Mouse (Mus musculus) hindbrain, embryonic 11.5 days (tissue): ENCODE results near the gene Bcr. TPM values are rescaled to one million over a fixed set of nuclear protein-coding genes. Genes with fewer than 3 reads are reported as not detected.
"Not testable (repeated sequence)": the region's sequence is repeated elsewhere in the genome, so short reads cannot be mapped to it uniquely, and the experiment has no call there.

Source experiments
- ATAC-seq: fragments of 200-750 bp; cut with Nextera tagmentation; 2 replicates; pipeline ENCODE4 v1.8.0; 2017; ENCODE audit warnings: mild to moderate bottlenecking, moderate TSS enrichment, moderate library complexity; ENCODE audit not compliant: low FRiP score
- DNase-seq: peaks from one replicate; pipeline ENCODE4 v3.0.0-alpha.2; 2015; ENCODE audit warnings: low spot score
- H3K27ac ChIP-seq: fragments of 300-500 bp; sonication (generic); 2 replicates; pipeline ENCODE4 v1.5.1; 2014; ENCODE audit warnings: mild to moderate bottlenecking, low read depth, low read length
- H3K27me3 ChIP-seq: fragments of 300-500 bp; sonication (generic); 2 replicates; pipeline ENCODE4 v1.6.1; 2014; ENCODE audit warnings: mild to moderate bottlenecking, low read length, moderate library complexity, mixed read lengths; ENCODE audit not compliant: control insufficient read depth, insufficient read depth
- H3K36me3 ChIP-seq: fragments of 300-500 bp; sonication (generic); 2 replicates; pipeline ENCODE4 v1.6.1; 2014; ENCODE audit warnings: mild to moderate bottlenecking, low read length, moderate library complexity, mixed read lengths; ENCODE audit not compliant: control insufficient read depth, insufficient read depth
- H3K4me1 ChIP-seq: fragments of 300-500 bp; sonication (generic); replicated peaks from 2 replicates; pipeline ENCODE4 v1.6.1; 2014; ENCODE audit warnings: low read length, mixed read lengths; ENCODE audit not compliant: control insufficient read depth, insufficient read depth
- H3K4me2 ChIP-seq: fragments of 300-500 bp; sonication (generic); replicated peaks from 2 replicates; pipeline ENCODE4 v1.6.1; 2014; ENCODE audit warnings: mild to moderate bottlenecking, low read depth, low read length
- H3K4me3 ChIP-seq: fragments of 300-500 bp; sonication (generic); 2 replicates; pipeline ENCODE4 v1.5.1; 2014; ENCODE audit warnings: low read depth, low read length
- H3K9ac ChIP-seq: fragments of 300-500 bp; sonication (generic); 2 replicates; pipeline ENCODE4 v1.6.1; 2014; ENCODE audit warnings: low read depth, low read length
- H3K9me3 ChIP-seq: fragments of 300-500 bp; sonication (generic); 2 replicates; pipeline ENCODE4 v1.6.1; 2016; ENCODE audit warnings: low read length; ENCODE audit not compliant: control insufficient read depth
- WGBS: fragments of 180-500 bp; shearing (Covaris S2); extraction: QIAGEN DNeasy Blood & Tissue Kit; methylation state at CpG from one replicate; pipeline ENCODE4 v1.1.7; 2014; 5-methylcytosine and 5-hydroxymethylcytosine counted together
- polyA plus RNA-seq: library from polyadenylated mRNA; unstranded; fragments of >200 nt; fragmentation: Nextera tagmentation; extraction: Ambion mirVana; gene quantifications from 2 replicates; pipeline ENCODE4 v1.2.1, GENCODE M21; 2014

Bcr gene
- polyA plus RNA-seq, 1 experiment from 2014 or later = 15.2 TPM

DNA sequence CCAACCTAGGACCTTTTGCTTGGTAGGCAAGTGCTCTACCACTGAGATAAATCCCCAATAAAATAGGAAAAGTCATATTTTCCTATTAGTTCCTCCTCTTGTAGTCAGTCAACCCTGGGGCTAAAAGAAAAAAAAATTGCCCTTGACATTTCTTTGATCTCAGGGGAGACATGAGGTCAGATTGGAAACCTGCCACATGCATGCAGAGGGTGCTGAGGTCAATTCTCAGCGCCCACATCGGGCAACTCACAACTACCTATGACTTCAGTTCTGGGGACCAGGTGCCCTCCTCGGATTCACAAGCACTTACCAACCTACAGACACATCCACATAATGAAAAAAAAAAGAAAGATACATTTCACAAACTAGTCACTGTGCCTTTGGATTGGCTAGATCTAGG, 30.2 kb upstream of the Bcr start:
- WGBS = 87% methylated on average over 3 of the region's 3 CpGs
- H3K9me3 ChIP-seq = no peaks in the 10 kb centered on the region
- no peaks in the 10 kb centered on the region for H3K36me3 ChIP-seq
- H3K4me2 ChIP-seq = no peak overlapping the region
- H3K4me3 ChIP-seq = no peak overlapping the region
- no peak for DNase-seq
- H3K4me1 ChIP-seq = no peaks in the 10 kb centered on the region
- no peak for ATAC-seq
- H3K9ac ChIP-seq = no peak overlapping the region
- H3K27ac ChIP-seq = no peak overlapping the region
- H3K27me3 ChIP-seq = no peaks in the 10 kb centered on the region

DNA sequence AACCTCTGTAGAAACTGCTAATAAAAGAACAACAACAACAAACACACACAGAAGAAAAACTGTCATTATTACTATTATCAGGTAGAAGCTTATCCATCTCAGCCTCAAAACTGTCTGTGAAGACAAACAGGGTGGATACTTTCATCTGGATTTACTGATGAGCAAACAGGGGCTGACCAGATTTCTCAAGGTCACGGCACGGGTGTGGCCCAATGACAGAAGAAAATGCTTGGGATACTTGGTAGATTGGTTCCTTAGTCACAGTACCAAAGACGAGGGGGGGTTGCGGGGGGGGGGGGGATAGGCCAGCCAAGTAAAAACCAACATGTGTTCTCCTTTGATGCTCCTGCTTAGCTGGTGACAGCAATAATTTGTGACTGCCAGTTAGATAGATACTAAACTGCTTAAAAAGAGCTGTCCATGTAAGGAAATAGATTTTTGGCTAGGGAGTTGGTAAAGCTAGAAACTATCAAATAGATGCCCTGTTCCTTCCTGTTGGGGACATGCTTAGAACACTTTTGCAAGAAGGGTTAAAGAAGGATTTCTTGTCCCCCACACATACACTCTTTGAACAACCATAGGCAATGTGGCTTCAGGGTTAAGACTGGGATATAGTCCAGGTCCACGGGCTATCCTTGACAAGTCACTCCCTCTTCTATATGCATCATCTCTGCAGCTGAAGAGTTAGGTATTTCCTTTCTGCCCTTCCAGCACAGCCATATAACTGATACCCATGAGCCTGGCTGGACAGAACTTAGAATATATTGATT, 28.9 kb upstream of the Bcr start:
- Histone ChIP-seq H3K36me3 (no peaks in the 10 kb centered on the region), H3K4me2 (no peak overlapping the region), H3K9ac (no peak overlapping the region), H3K9me3 (no peaks in the 10 kb centered on the region), H3K4me3 (no peak overlapping the region), H3K27me3 (no peaks in the 10 kb centered on the region), H3K4me1 (no peaks in the 10 kb centered on the region), H3K27ac (no peak overlapping the region)
- ATAC-seq = no peak
- 73% methylated on average over 4 of the region's 5 CpGs for WGBS
- DNase-seq = no peak

DNA sequence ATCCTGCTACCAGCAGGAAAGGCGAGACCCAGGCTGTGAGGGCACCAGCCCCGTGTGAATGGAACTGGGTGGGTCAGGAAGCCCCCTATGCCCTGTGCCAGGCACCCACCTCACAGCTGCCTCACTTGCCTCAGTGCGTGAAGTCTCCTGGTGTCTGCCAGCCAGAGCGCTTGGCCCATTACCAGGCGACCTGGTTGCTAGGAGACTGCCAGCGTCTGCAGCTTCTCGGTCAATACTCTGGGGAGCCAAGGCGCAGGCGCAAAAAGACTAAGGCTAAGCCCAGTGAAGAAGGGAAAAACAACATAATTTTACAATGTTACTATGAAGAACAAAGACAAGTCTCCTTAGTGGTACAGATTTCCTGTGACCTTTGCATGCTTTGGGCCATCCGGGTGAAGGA, 28.0 kb upstream of the Bcr start, which contains the start of gene Rsph14:
Gene Rsph14 (minus strand): TSS at position 192 of the 400 bp plus-strand sequence.
- Histone ChIP-seq H3K36me3 (no peaks in the 10 kb centered on the region), H3K9me3 (no peaks in the 10 kb centered on the region), H3K27me3 (no peaks in the 10 kb centered on the region), H3K4me3 (no peak within 1 kb of the TSS), H3K27ac (no peak within 1 kb of the TSS), H3K4me2 (no peak within 1 kb of the TSS), H3K4me1 (peaks cover 3% of the 10 kb centered on the region; the same call in 1 of the 2 replicates), H3K9ac (no peak within 1 kb of the TSS)
- 21% methylated on average over 10 of the region's 10 CpGs for WGBS
- ATAC-seq = peak; percentile 46
- DNase-seq = peak; percentile 87

DNA sequence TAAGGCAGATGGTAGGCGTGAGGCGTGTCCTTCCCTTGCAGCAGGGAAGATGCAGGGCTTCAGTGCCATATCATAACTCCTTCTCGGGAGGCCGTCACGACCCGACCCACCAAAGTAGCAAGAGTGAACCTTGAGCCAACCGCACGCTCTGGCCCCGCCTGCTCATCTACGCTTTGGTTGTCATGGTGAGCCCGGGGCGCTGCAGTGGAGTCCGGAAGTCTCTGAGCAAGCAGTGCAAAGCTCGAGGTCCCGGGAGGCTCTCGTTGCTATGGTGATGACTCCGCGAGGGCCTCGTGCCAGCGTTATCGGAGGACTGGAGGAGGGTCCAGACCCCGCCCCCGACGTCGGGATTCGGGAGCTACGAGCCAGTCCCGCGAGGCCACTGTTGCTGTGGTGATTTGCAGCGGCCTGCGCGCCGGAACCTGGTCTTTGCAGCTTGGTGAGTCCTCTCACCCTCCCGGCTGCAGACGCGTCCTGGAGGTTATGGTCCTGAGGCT, 23.5 kb upstream of the Bcr start, which contains the start of gene Rab36:
Gene Rab36 (plus strand): TSS at position 176 of the 497 bp plus-strand sequence.
- DNase-seq (peak; percentile 100), ATAC-seq (peak; percentile 96)
- Histone ChIP-seq H3K4me2 (peak within 1 kb of the TSS; percentile 52), H3K27me3 (no peaks in the 10 kb centered on the region), H3K4me1 (peaks cover 6% of the 10 kb centered on the region; the same call in 1 of the 2 replicates), H3K36me3 (no peaks in the 10 kb centered on the region), H3K4me3 (peak within 1 kb of the TSS; percentile 35), H3K9ac (peak within 1 kb of the TSS; percentile 51), H3K27ac (peak within 1 kb of the TSS; percentile 86), H3K9me3 (no peaks in the 10 kb centered on the region)
- WGBS = under 1% methylated on average over 36 of the region's 36 CpGs

DNA sequence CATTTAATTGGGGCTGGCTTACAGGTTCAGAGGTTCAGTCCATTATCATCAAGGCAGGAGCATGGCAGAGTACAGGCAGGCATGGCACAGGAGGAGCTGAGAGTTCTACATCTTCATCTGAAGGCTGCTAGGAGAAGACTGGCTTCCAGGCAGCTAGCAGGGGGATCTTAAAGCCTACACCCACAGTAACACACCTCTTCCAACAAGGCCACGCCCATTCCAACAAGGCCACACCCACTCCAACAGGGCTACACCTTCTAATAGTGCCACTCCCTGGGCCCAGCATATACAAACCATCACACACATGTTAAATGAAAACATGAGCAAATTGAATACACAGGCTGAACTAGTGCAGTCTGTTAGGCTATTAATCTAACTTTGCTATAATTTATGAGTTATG, 18.3 kb upstream of the Bcr start:
- H3K27ac ChIP-seq, H3K4me2 ChIP-seq, H3K4me3 ChIP-seq, H3K27me3 ChIP-seq, H3K4me1 ChIP-seq, H3K9me3 ChIP-seq, H3K9ac ChIP-seq, ATAC-seq, DNase-seq, H3K36me3 ChIP-seq: not testable (repeated sequence)
- WGBS = 17% methylated on average over 1 of the region's 1 CpGs

DNA sequence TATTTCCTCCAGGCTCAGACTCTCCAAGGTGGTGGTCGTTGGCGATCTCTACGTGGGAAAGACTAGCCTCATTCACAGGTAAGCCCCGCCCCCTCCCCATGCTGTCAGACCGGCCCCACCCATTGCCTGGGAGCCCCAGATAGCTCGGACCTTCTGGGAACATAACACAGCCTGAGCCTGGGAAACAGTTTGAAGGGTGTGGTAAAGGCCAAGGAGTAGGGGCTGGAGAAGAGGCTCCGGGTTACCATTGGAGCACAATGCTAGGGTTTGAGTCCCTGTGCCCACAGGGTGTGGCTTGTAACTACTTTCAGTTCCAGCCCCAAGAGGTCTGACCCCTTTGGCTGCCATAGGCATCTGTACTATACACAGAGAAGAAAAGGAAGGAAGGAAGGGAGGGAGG, 15.9 kb upstream of the Bcr start:
- Histone ChIP-seq H3K27ac (no peak overlapping the region), H3K4me3 (no peak overlapping the region), H3K4me2 (no peak overlapping the region), H3K4me1 (no peaks in the 10 kb centered on the region), H3K36me3 (no peaks in the 10 kb centered on the region), H3K9ac (no peak overlapping the region), H3K9me3 (no peaks in the 10 kb centered on the region), H3K27me3 (no peaks in the 10 kb centered on the region)
- WGBS = 34% methylated on average over 7 of the region's 7 CpGs
- no peak for DNase-seq
- ATAC-seq = no peak

DNA sequence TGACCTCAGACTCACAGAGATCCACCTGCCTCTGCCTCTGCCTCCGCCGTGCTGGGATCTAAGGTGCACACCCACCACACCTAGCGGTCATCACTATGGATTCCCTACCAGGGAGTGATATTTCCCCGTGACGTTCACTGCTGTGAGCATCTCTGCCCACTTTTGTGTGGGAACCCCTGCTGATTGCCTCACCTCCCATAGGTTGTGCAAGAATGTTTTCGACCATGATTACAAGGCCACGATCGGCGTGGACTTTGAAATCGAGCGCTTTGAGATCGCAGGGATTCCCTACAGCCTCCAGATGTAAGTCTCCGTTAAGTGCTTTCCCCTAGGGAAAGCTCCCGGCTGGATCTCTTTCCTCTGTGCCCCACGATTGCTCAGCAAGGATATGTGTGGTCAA, 14.6 kb upstream of the Bcr start:
- H3K4me1 ChIP-seq = no peaks in the 10 kb centered on the region
- ATAC-seq (no peak), DNase-seq (no peak)
- no peak overlapping the region for H3K9ac ChIP-seq
- 92% methylated on average over 15 of the region's 15 CpGs for WGBS
- no peaks in the 10 kb centered on the region for H3K27me3 ChIP-seq
- H3K36me3 ChIP-seq = no peaks in the 10 kb centered on the region
- no peak overlapping the region for H3K4me3 ChIP-seq
- no peak overlapping the region for H3K4me2 ChIP-seq
- no peak overlapping the region for H3K27ac ChIP-seq
- no peaks in the 10 kb centered on the region for H3K9me3 ChIP-seq

DNA sequence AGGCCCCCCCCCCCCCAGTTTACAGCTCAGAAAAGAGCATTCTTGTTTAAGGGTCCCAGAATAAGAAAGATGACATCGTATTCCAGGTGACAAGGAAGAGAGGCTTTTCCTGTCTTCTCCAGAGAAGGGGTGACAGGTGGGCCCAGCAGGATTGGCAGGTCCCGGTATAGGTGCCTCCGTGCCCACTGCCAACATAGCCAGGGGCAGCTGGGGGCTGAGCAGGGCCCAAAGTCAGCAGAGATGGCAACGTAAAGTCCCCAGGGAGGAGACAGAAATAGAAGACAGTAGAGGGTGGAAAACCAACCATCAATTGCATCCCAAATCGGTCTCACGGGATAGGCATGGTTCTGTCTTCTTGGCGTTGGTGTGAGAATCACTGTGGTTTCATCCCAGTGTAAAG, 11.7 kb upstream of the Bcr start:
- ATAC-seq = no peak

More for the DNA sequence above, 11.7 kb upstream of the Bcr start:
- Histone ChIP-seq H3K27me3 (no peaks in the 10 kb centered on the region), H3K9me3 (no peaks in the 10 kb centered on the region), H3K4me3 (no peak overlapping the region), H3K4me2 (no peak overlapping the region), H3K36me3 (no peaks in the 10 kb centered on the region), H3K4me1 (no peaks in the 10 kb centered on the region), H3K9ac (no peak overlapping the region), H3K27ac (no peak overlapping the region)
- no peak for DNase-seq
- WGBS = 91% methylated on average over 7 of the region's 7 CpGs
